Mouse (Mus musculus) T-helper 17 cell (primary cell): ENCODE data around the gene Akr1c19.
"Not testable (repeated sequence)": the region's sequence is repeated elsewhere in the genome, so short reads cannot be mapped to it uniquely, and the experiment has no call there.

Source experiments
- in situ Hi-C, 2 experiments: fragments of 300-600 bp; cut with MboI, MseI; formaldehyde crosslinking; loops; 1 replicate in 1 of 2; 2 replicates in 1 of 2; pipeline ENCODE4 v1.15.1; 2025; ENCODE audit warnings: high pct_unique_total_duplicates in 2 of 2

The Akr1c19 gene

DNA sequence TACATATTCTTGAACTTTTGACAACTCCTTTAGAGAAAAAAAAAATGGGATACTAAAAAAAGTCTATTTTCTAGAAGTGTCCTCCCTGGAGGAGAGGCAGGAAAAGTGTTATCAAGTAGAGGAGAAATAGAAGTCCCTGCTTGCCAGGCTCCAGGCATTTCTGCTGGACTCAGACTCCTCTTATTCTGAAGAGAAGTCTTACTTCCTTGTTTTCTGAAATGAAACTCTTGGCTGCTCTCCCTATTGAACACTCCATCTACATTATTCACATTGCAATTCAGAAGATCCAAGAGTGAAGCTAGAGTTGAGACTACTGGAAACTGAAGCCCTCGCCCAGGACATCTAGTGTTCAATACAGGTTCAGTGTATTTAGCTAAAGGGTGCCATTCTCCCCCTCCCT lies at the start of gene Akr1c19:
Gene Akr1c19, plus strand, starts transcription at position 260 of the 400 bp plus-strand sequence.
- in situ Hi-C loops = no loop called here

DNA sequence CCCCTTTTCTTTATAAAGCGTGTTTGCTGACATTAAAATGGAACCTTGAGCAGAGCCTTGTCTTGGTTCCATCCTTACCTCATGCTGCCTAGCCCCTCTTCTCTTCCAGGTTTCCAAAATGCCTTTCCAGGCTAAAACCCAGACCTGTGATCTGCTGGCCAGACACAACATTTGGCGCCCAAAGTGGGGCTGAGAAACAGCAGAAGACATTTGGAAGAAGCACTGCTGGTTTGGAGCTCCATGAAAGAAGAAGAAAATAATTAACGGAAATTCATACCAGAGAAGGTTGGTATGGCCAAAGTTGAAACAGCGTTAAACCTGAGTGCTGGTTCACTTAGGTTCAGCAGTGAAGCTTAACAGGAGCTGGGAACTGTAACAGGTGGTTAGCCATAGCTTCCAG lies 47.2 kb upstream of the Akr1c19 start:
- in situ Hi-C loops = not testable (repeated sequence)

DNA sequence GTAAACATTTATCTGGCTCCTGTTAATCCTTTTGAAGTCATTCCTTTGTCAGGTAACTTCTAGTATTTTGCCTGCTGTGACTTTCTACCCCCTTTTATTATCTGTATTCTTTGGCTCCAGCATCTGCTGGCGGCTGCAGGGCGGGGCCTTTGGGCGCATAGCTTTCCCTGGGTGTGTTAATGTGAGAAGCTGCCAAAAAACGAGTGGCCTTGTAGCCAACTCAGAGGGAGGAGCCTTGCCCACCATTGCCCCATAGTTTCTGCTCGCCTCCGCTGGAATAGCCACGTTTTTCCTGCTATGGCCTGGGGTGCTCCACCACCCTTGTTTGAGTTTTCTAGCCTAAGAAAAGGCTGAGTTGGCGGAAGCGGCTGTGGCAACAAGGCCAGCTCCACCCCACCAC lies 45.4 kb upstream of the Akr1c19 start:
- in situ Hi-C loops = no loop called here

GRCm38 (mm10) chr13:4186641-4187411 lies 41.7 kb upstream of the Akr1c19 start:
- in situ Hi-C loops = not testable (repeated sequence)

DNA sequence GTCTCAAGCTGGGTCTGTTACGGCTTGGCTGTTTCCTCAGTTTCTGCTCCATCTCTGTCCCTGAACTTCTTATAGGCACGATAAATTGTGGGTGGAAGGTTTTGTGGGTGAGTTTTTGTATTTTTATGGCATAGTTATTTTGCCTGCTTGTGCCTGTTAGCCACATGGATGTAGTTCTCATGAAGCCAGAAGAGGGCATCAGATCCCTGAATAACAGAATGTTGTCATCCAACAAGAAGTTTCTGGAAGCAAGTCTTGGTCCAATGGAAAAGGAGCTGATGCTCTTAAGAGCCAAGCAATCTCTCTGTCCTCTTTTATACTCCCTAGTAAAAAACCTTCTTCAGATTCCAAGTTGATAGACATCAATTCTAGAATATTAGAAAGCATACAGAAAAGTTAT lies 40.3 kb upstream of the Akr1c19 start:
- in situ Hi-C loops = no loop called here

DNA sequence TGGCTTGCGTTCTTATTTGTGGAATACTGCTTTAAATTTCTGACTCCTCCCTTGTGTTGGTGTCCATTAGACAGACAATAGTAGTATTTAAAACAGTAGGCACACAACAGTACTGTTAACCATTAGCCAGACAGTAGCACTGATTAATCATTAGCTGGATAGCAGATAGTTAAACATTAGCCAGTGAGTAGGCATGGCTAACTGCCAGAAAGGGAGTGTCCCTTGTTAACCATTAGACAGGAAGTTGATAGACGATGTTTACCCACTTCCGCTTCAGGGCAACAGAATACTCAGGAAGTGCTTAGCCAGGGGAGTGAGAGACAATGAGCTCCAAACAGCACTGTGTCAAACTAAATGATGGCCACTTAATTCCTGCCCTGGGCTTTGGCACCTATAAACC lies 37.6 kb upstream of the Akr1c19 start, which contains the start of gene Akr1c13:
Gene Akr1c13, plus strand, starts transcription at position 247 of the 400 bp plus-strand sequence.
- in situ Hi-C loops = loop anchor here in 1 of 2 experiments (5.0 kb wide), 1 partner anchor 86 kb away; the partner anchor contains the start of gene Akr1c12

GRCm38 (mm10) chr13:4192511-4192910 lies 36.0 kb upstream of the Akr1c19 start:
- in situ Hi-C loops = loop anchor here in 1 of 2 experiments (5.0 kb wide), 1 partner anchor 85 kb away; the partner anchor contains the start of gene Akr1c12

GRCm38 (mm10) chr13:4206147-4206903 lies 22.2 kb upstream of the Akr1c19 start:
- in situ Hi-C loops = no loop called here

GRCm38 (mm10) chr13:4211560-4212299 lies 16.8 kb upstream of the Akr1c19 start:
- in situ Hi-C loops = no loop called here

GRCm38 (mm10) chr13:4212309-4212708 lies 16.2 kb upstream of the Akr1c19 start:
- in situ Hi-C loops = no loop called here

GRCm38 (mm10) chr13:4215496-4215895 lies 13.0 kb upstream of the Akr1c19 start:
- in situ Hi-C loops = not testable (repeated sequence)

- in situ Hi-C loops = no loop called here
These were observed 2.5 kb downstream of the Akr1c19 start for GRCm38 (mm10) chr13:4230841-4231623.

DNA sequence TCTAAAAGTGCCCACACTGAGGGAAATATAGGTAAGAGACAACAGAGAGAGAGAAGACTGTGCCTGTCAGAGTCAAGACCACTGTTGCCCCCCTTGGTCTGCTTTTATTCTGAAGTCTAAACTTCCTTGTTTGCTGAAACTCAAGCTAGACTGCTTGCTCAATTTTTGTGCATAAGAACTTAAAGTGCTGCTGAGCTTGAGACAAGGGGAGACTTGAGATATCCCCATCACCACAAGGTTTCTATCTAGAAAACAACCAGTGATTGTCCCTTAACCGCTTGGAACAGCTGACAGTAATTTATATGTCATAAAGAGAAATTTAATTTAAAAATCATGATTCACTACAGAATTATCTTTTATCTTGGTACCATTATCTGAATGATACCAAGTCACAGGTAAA lies 4.6 kb downstream of the Akr1c19 start:
- in situ Hi-C loops = no loop called here

GRCm38 (mm10) chr13:4233536-4234172 lies 5.2 kb downstream of the Akr1c19 start:
- in situ Hi-C loops = no loop called here

DNA sequence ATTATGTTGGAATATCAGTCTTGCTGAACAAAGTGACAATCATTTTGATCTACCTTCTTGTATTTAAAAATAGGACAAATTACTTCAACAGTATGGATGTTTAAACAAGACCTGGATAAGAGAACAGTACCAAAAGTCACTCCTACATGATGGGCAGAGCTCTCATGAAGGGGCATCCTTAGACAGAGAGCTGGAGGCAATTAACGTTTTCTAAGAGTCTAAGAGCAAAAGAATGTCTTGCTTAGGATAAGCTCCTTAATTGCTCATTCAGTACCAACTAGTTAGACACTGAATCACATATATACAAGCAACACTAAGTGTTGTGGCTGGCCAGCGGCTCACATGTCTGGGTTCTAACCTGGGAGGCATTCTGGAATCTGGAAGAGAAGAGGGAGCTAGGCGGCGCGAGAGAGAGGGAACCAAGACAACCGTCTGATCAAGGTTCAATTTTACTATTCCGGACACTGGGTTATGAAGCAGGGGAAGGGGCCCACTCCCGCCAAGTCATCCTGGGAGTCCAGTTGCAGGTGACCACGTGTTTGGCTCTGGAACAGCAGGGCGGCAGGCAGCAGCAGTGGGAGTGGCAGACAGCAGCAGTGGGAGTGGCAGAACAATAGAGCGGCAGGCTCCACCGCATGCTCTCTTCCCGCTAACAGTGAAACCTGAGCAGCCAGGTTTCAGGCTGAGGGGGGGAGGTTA lies 16.5 kb downstream of the Akr1c19 start:
- in situ Hi-C loops = no loop called here

GRCm38 (mm10) chr13:4249347-4249746 lies 20.8 kb downstream of the Akr1c19 start:
- in situ Hi-C loops = no loop called here

- in situ Hi-C loops = not testable (repeated sequence)
These were observed 28.4 kb downstream of the Akr1c19 start for GRCm38 (mm10) chr13:4256894-4257293.

DNA sequence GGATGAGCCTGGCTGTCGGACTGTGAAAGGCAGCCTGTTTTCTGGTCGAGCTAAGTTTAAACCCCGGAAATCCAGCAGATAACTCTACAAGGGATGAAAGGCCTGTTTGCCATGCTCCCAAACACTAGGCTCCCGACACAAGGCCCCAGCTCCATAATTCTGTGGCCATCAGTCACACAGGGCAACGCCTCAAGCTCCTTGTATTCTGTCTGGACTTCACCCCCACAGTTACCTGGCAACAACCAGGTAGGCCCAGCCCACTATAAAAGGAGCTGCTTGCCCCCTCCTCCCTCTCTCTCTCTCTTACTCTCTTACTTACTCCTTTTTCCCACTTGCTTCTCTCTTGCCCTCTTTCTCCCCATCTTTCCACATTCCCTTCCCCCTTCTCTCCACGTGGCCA lies 28.8 kb downstream of the Akr1c19 start:
- in situ Hi-C loops = no loop called here

DNA sequence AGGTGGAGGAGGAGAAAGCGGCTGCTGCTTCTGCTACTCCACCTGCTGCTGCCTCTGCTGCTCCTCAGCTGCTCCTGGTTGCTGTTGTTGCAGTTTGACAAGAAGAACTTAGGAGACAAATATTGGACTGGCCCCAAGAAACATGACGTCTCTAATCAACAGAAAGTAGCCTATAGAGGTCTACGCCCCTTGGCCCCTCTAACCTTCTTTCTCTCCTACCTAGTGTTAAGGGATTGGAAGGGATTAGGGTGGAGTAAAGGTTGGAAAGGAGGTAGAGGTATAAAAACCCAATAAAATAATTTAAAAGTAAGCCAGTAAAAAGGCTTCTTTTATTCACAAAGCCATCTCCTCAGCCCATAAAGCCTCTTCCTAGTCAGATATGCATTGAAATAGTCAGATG lies 36.1 kb downstream of the Akr1c19 start:
- in situ Hi-C loops = loop anchor here in 1 of 2 experiments (10.0 kb wide), 1 partner anchor 940 kb away; no protein-coding TSS in a partner anchor

DNA sequence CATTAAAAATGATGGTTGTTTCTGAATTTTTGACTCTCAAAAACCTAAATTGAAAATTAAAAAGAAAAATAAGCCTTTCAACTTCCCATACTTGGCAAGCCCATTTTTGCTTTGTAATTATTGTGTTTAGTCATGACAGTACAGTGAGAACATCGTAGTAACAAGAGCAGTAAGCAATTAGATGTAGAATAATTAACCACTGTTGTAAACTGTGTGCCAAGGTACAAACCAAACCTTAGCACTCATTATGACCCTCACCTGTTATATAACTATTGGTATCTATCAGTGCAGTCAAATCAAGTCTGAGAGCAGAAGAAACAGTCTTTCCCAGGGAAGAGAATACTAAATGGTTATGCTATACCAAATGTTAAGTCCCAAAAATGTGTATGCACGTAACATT lies 36.5 kb downstream of the Akr1c19 start:
- in situ Hi-C loops = loop anchor here in 1 of 2 experiments (10.0 kb wide), 1 partner anchor 940 kb away; no protein-coding TSS in a partner anchor
